Mouse (Mus musculus) layer of hippocampus, adult 2 months (tissue): ENCODE data around the gene Amhr2. TPM values are rescaled to one million over a fixed set of nuclear protein-coding genes. Genes with fewer than 3 reads are reported as not detected.

Source experiments
- DNase-seq, 2 experiments: peaks; one replicate each; pipeline ENCODE4 v3.0.0; 2022; ENCODE audit warnings: low spot score in 2 of 2
- H3K27ac ChIP-seq: fragments of 200-600 bp; 2 replicates; pipeline ENCODE4 v1.8.1; 2022
- H3K4me3 ChIP-seq: fragments of 200-600 bp; 2 replicates; pipeline ENCODE4 v1.8.1; 2022; ENCODE audit warnings: mild to moderate bottlenecking
- CTCF ChIP-seq: fragments of 200-600 bp; conservative IDR thresholded peaks from 2 replicates; pipeline ENCODE4 v1.8.1; 2022; ENCODE audit warnings: antibody characterized with exemption, mild to moderate bottlenecking, moderate library complexity
- total RNA-seq, 2 experiments: library from RNA; stranded (reverse); gene quantifications; 2 replicates each; pipeline ENCODE4 v1.2.3; 2021

Amhr2 gene
- total RNA-seq, 2 experiments from 2014 or later = 0.66 to 1.2 TPM

DNA sequence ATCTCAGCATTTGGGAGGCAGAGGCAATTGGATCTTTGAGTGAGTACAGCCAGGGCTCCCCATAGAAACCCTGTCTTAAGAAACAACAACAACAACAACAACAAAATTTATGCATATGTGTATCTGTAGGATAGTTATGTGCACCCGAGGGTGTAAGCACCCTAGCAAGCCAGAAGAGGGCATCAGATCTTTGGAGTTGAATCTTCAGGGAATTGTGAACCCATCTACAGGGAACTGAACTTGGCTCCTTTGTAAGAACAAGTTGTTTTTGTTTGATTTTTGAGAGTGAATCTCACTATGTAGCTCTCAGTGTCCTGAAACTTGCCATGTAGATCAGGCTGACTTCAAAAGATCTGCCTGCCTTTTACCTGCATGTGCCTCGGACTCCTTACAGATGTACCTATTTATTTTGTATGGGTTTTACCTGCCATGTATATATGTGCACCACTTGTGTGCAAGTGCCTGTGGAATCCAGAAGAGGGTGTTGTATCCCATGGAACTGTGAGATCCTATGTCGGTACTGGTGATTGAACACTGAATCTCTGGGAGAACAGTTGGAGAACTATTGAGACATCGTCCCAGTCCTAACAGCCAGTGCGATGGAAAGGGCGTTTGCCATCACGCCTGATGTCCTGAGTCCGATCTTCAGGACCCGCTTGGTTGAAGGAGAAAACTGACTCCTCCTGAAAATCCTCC is 23.7 kb downstream of the Amhr2 start:
- 0 out of 2 replicates have a peak, but pooled peaks have one; percentile 6 for TF ChIP-seq CTCF
- H3K4me3 ChIP-seq = no peak overlapping the region

DNA sequence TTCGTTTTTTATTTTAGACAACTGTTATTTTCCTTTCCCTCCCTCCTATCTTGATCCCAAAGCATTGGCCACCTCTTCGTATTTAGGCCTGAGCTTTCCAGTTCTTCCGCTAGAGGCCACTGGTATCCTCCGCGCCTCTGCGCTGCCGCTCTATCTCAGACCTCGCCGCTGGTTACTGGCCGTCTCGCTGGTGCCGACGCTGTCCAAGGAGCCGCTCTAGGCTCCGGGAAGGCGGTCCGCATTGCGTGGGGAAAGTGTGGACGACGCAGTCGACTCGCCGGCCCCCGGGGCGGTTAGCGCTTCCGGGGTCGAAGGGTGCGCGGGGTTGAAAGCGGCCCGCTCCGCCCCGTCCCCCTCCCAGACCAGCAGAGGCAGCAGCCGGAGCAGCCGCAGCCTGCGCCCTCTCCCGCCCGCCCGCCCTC is 25.0 kb downstream of the Amhr2 start, which contains the start of gene Pcbp2:
Gene Pcbp2, plus strand, starts transcription at position 357 of the 422 bp plus-strand sequence.
- peak; percentile 98 for TF ChIP-seq CTCF
- peak; percentile 97 to 98 for DNase-seq

More for the DNA sequence above, 23.7 kb downstream of the Amhr2 start:
- H3K27ac ChIP-seq = no peak overlapping the region
- no peak for DNase-seq

GRCm38 (mm10) chr15:102470605-102471294 is 25.6 kb downstream of the Amhr2 start:
- H3K4me3 ChIP-seq = peak overlapping the region; percentile 90
- peak overlapping the region; percentile 98 for H3K27ac ChIP-seq
- peak; percentile 56 to 78 for DNase-seq
- peak; percentile 54 for TF ChIP-seq CTCF

More for the DNA sequence above, 25.0 kb downstream of the Amhr2 start, which contains the start of gene Pcbp2:
- Histone ChIP-seq H3K4me3 (peak within 1 kb of the TSS; percentile 90), H3K27ac (peak within 1 kb of the TSS; percentile 98)

GRCm38 (mm10) chr15:102471295-102471645 is 26.1 kb downstream of the Amhr2 start:
- no peak for DNase-seq
- Histone ChIP-seq H3K27ac (peak overlapping the region; percentile 98), H3K4me3 (peak overlapping the region; percentile 90)
- no peak for TF ChIP-seq CTCF

DNA sequence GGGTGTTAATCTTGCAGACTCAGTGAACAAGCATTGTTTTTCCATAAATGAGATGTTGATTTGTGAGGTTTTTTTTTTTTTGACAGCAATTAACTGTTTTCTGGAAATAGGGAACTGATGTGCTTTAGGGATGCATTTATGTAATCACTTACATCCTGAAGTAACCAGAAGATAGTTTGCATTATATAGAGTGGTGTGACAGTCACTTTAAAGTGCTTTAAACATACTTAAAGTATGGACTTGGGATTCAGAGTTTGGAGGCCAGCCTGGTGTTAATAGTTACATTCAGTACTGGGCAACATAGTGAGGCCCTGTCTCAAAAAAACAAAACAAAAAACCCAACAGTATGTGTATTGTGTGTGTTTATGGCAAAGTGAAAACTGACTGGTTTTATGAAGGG is 26.6 kb downstream of the Amhr2 start:
- DNase-seq = no peak
- peak overlapping the region; percentile 98; the same call in 1 of the 2 replicates for H3K27ac ChIP-seq
- TF ChIP-seq CTCF = no peak
- H3K4me3 ChIP-seq = peak overlapping the region; percentile 90

GRCm38 (mm10) chr15:102473246-102473645 is 28.1 kb downstream of the Amhr2 start:
- no peak for TF ChIP-seq CTCF
- Histone ChIP-seq H3K4me3 (no peak overlapping the region), H3K27ac (no peak overlapping the region; the same call in 1 of the 2 replicates)
- DNase-seq = no peak

- no peak overlapping the region for H3K27ac ChIP-seq
- no peak overlapping the region for H3K4me3 ChIP-seq
- no peak for DNase-seq
- TF ChIP-seq CTCF = no peak
Measured at GRCm38 (mm10) chr15:102474520-102474919, 29.4 kb downstream of the Amhr2 start.

- no peak overlapping the region for H3K27ac ChIP-seq
- H3K4me3 ChIP-seq = no peak overlapping the region
- DNase-seq = no peak
- TF ChIP-seq CTCF = no peak
Measured at GRCm38 (mm10) chr15:102483136-102483535, 38.0 kb downstream of the Amhr2 start.

GRCm38 (mm10) chr15:102485853-102486252 is 40.7 kb downstream of the Amhr2 start:
- TF ChIP-seq CTCF = no peak
- Histone ChIP-seq H3K27ac (no peak overlapping the region), H3K4me3 (no peak overlapping the region)
- DNase-seq = no peak

DNA sequence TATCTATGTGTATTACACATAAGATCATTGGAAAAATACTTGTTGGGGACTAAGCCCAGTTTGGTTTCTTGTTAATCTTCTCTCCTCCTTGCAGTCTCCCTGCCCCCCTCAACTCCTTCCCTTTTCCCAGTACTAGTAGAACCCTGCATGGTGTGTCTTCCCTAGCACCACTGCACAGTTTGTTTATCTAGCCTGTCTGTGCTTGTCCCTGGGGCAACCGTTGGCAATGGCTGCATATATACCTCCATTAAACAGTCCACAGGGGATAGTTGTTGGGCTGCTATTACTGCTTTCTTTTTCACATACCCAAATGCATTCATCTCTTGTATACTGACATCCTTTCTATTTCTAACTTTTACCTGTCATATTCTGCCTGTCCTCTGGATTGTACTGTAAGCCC is 42.5 kb downstream of the Amhr2 start:
- H3K27ac ChIP-seq = no peak overlapping the region
- TF ChIP-seq CTCF = no peak
- H3K4me3 ChIP-seq = no peak overlapping the region
- DNase-seq = no peak

GRCm38 (mm10) chr15:102498322-102498721 is 53.2 kb downstream of the Amhr2 start:
- DNase-seq = peak in 1 of 2 experiments; percentile 54
- H3K4me3 ChIP-seq = no peak overlapping the region
- peak overlapping the region; percentile 86 for H3K27ac ChIP-seq
- TF ChIP-seq CTCF = no peak

DNA sequence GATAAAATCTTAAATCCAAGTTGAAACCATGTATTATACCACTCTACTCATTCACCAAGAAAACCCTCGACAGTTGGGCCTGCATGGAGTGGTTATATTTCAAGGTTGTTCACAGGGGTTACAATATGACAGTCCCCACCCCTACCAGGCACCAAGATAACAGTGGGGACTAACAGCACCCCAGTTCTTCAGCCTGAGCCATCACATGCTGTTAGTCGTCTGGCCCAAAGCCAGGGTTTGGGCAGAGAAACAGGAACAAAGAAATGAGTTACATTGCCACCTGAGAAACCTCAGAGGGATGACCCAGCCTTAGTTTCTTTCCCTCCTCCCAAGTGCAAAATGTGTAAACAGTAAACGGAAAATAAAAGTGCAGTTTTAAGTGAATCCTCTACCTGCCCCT is 54.2 kb downstream of the Amhr2 start:
- Histone ChIP-seq H3K27ac (peak overlapping the region; percentile 76), H3K4me3 (no peak overlapping the region)
- no peak for DNase-seq
- TF ChIP-seq CTCF = no peak

- Histone ChIP-seq H3K4me3 (no peak overlapping the region), H3K27ac (peak overlapping the region; percentile 76)
- TF ChIP-seq CTCF = no peak
- no peak for DNase-seq
Measured at GRCm38 (mm10) chr15:102499851-102500250, 54.7 kb downstream of the Amhr2 start.
